Mouse (Mus musculus) lung, embryonic 15.5 days (tissue): Measurements from ENCODE around the gene Asgr2. TPM values are rescaled to one million over a fixed set of nuclear protein-coding genes. Genes with fewer than 3 reads are reported as not detected.

Experiments used
- ATAC-seq: fragments of 200-750 bp; cut with Nextera tagmentation; 2 replicates; pipeline ENCODE4 v1.8.0; 2017; ENCODE audit warnings: moderate number of reproducible peaks, borderline replicate concordance; ENCODE audit not compliant: low FRiP score, low TSS enrichment; ENCODE audit errors: extremely low read depth
- H3K27ac ChIP-seq: fragments of 300-500 bp; sonication (generic); 2 replicates; pipeline ENCODE4 v1.5.1; 2015; ENCODE audit warnings: moderate library complexity, mild to moderate bottlenecking, inconsistent platforms
- H3K27me3 ChIP-seq: fragments of 300-500 bp; sonication (generic); 2 replicates; pipeline ENCODE4 v1.6.1; 2015; ENCODE audit warnings: inconsistent platforms
- H3K36me3 ChIP-seq: fragments of 300-500 bp; sonication (generic); 2 replicates; pipeline ENCODE4 v1.6.1; 2015; ENCODE audit warnings: inconsistent platforms
- H3K4me1 ChIP-seq: fragments of 300-500 bp; sonication (generic); 2 replicates; pipeline ENCODE4 v1.6.1; 2015; ENCODE audit warnings: inconsistent platforms
- H3K4me2 ChIP-seq: fragments of 300-500 bp; sonication (generic); 2 replicates; pipeline ENCODE4 v1.6.1; 2015; ENCODE audit warnings: inconsistent platforms, mild to moderate bottlenecking, moderate library complexity
- H3K4me3 ChIP-seq: fragments of 300-500 bp; sonication (generic); 2 replicates; pipeline ENCODE4 v1.5.1; 2015; ENCODE audit warnings: mild to moderate bottlenecking, inconsistent platforms
- H3K9ac ChIP-seq: fragments of 300-500 bp; sonication (generic); 2 replicates; pipeline ENCODE4 v1.6.1; 2015; ENCODE audit warnings: inconsistent platforms
- H3K9me3 ChIP-seq: fragments of 300-500 bp; sonication (generic); 2 replicates; pipeline ENCODE4 v1.6.1; 2016; ENCODE audit warnings: inconsistent platforms
- WGBS: fragments of 180-500 bp; shearing (Covaris S2); methylation state at CpG from one replicate; pipeline ENCODE4 v1.1.7; 2015; 5-methylcytosine and 5-hydroxymethylcytosine counted together
- polyA plus RNA-seq: library from polyadenylated mRNA; unstranded; fragments of >200 nt; fragmentation: Nextera tagmentation; extraction: Ambion mirVana; gene quantifications from 2 replicates; pipeline ENCODE4 v1.2.1, GENCODE M21; 2015

The Asgr2 gene
- polyA plus RNA-seq = 0.19 and 0.47 TPM in 2 replicates

DNA sequence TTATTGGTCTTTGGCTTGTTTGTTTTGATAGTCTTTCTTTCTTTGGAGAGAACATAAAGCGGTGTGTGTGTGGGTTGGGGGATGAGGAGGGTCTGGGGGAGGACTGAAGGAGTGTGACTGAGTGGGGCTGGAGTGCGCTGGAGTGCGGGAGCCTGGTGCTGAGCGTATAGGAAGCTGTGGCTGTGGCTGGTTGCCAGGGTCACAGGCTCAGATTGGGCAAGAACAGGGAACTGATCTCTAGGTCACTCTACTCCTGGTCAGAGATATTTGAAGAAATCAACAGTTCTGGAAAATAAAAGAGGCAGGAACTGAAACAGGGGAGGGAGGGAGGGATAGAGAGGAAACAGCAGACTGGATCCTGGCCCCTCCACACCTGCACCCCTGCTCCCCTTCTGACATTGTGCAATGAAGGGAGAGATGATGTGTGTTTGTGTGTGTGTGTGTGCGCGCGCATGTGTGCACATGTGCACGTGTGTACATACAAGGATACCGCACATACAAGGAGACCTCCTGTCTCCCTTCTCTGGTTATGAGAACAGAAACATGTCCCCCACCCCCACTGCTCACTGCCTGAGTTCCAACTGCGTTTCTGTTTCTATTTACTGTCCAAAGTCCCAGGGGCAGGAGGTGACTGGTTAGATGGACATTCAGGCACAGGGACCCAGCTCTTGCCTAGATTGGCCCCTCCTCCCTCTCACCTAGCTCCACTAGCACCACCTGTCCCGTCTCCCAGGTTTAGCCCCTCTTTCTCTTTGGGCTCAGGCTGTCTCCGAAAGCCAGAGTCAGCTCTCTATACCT is at the start of gene Asgr2:
TSS of gene Asgr2 (plus strand) at position 659 of the 798 bp plus-strand sequence.
- no peak for ATAC-seq
- Histone ChIP-seq H3K27me3 (no peaks in the 10 kb centered on the region), H3K4me1 (no peaks in the 10 kb centered on the region), H3K4me2 (no peak within 1 kb of the TSS), H3K9me3 (no peaks in the 10 kb centered on the region), H3K36me3 (no peaks in the 10 kb centered on the region), H3K27ac (no peak within 1 kb of the TSS), H3K9ac (no peak within 1 kb of the TSS), H3K4me3 (no peak within 1 kb of the TSS)
- 61% methylated on average over 12 of the region's 12 CpGs for WGBS

- Histone ChIP-seq H3K4me1 (no peaks in the 10 kb centered on the region), H3K4me3 (no peak overlapping the region), H3K4me2 (no peak overlapping the region), H3K36me3 (peaks cover 31% of the 10 kb centered on the region), H3K27me3 (no peaks in the 10 kb centered on the region), H3K27ac (no peak overlapping the region), H3K9me3 (no peaks in the 10 kb centered on the region), H3K9ac (no peak overlapping the region)
- no peak for ATAC-seq
- 84% methylated on average over 7 of the region's 7 CpGs for WGBS
Measured at GRCm38 (mm10) chr11:70043665-70044064, 48.8 kb upstream of the Asgr2 start.

DNA sequence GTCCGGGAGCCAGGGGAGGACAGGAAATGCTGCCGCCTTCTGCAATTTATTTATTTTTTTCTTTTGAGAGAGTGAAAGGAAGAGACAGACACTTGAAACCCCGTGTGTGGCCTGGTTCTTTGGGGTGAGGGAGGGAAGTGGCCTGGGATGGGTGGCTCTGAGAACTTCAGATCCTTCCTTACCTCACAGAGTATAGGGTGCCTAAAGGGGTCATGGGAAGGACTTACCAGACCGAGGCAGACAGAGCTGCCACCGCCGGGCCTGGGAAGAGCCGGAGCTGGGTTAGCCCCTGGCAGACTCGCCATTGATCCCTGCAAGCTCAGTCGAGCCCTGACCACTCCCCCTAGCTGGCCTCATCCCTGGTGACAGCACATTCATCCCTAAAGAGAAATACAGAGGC is 47.0 kb upstream of the Asgr2 start:
- Histone ChIP-seq H3K27me3 (no peaks in the 10 kb centered on the region), H3K27ac (no peak overlapping the region), H3K9me3 (no peaks in the 10 kb centered on the region), H3K9ac (no peak overlapping the region), H3K4me1 (no peaks in the 10 kb centered on the region), H3K36me3 (peaks cover 27% of the 10 kb centered on the region), H3K4me2 (no peak overlapping the region), H3K4me3 (no peak overlapping the region)
- WGBS = 32% methylated on average over 9 of the region's 9 CpGs
- peak; percentile 48; the same call in 1 of the 2 replicates for ATAC-seq

GRCm38 (mm10) chr11:70049366-70049765 is 43.1 kb upstream of the Asgr2 start:
- no peak overlapping the region for H3K4me2 ChIP-seq
- no peak for ATAC-seq
- H3K27ac ChIP-seq = no peak overlapping the region
- WGBS = 47% methylated on average over 6 of the region's 6 CpGs
- peaks cover 4% of the 10 kb centered on the region; the same call in 1 of the 2 replicates for H3K36me3 ChIP-seq
- H3K4me1 ChIP-seq = no peaks in the 10 kb centered on the region
- no peaks in the 10 kb centered on the region for H3K9me3 ChIP-seq
- H3K9ac ChIP-seq = no peak overlapping the region
- H3K27me3 ChIP-seq = no peaks in the 10 kb centered on the region
- H3K4me3 ChIP-seq = no peak overlapping the region

- no peaks in the 10 kb centered on the region for H3K9me3 ChIP-seq
- no peak for ATAC-seq
- H3K4me1 ChIP-seq = no peaks in the 10 kb centered on the region
- no peaks in the 10 kb centered on the region for H3K36me3 ChIP-seq
- H3K27ac ChIP-seq = no peak overlapping the region
- no peak overlapping the region for H3K9ac ChIP-seq
- H3K4me3 ChIP-seq = no peak overlapping the region
- WGBS = 47% methylated on average over 10 of the region's 10 CpGs
- peaks cover under 1% of the 10 kb centered on the region; the same call in 1 of the 2 replicates for H3K27me3 ChIP-seq
- H3K4me2 ChIP-seq = no peak overlapping the region
Measured at GRCm38 (mm10) chr11:70049816-70050215, 42.6 kb upstream of the Asgr2 start.

DNA sequence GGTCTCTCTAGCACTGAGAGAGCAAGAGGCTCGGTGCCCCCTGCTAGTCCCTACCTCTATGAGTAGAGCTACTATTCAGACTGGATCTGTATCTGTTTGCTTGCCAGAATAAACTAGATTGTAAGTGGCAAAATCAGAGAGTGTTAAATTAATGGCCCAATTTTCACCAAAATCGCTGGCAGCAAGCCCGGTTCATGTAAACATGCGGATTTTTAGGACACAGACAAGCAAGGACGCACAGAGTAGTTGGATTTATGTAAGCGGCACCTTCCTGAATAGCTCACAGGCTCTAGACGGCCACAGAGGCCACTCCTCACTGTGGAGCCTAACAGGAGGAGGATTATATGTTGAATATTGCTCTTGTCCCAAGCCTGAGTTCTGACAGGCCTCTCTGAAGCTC is 39.3 kb upstream of the Asgr2 start:
- 46% methylated on average over 7 of the region's 7 CpGs for WGBS
- peaks cover 3% of the 10 kb centered on the region; the same call in 1 of the 2 replicates for H3K4me1 ChIP-seq
- H3K4me2 ChIP-seq = no peak overlapping the region
- H3K27ac ChIP-seq = no peak overlapping the region
- H3K9ac ChIP-seq = no peak overlapping the region
- no peak overlapping the region for H3K4me3 ChIP-seq
- no peaks in the 10 kb centered on the region for H3K36me3 ChIP-seq
- ATAC-seq = no peak
- H3K27me3 ChIP-seq = peaks cover 4% of the 10 kb centered on the region; the same call in 1 of the 2 replicates
- no peaks in the 10 kb centered on the region for H3K9me3 ChIP-seq

GRCm38 (mm10) chr11:70053898-70054570 is 38.4 kb upstream of the Asgr2 start, which contains the start of gene Asgr1:
Asgr1 (plus strand) TSS chr11:70054085.
- peaks cover 3% of the 10 kb centered on the region; the same call in 1 of the 2 replicates for H3K4me1 ChIP-seq
- H3K27ac ChIP-seq = no peak within 1 kb of the TSS
- H3K27me3 ChIP-seq = peaks cover 4% of the 10 kb centered on the region; the same call in 1 of the 2 replicates
- no peak for ATAC-seq
- H3K9me3 ChIP-seq = no peaks in the 10 kb centered on the region
- H3K4me3 ChIP-seq = no peak within 1 kb of the TSS
- H3K9ac ChIP-seq = no peak within 1 kb of the TSS
- no peaks in the 10 kb centered on the region for H3K36me3 ChIP-seq
- no peak within 1 kb of the TSS for H3K4me2 ChIP-seq
- WGBS = 76% methylated on average over 10 of the region's 10 CpGs

GRCm38 (mm10) chr11:70055618-70056214 is 36.7 kb upstream of the Asgr2 start:
- ATAC-seq = peak; percentile 25; the same call in 1 of the 2 replicates
- Histone ChIP-seq H3K27me3 (peaks cover 4% of the 10 kb centered on the region; the same call in 1 of the 2 replicates), H3K27ac (no peak overlapping the region), H3K4me1 (peaks cover 3% of the 10 kb centered on the region; the same call in 1 of the 2 replicates), H3K36me3 (no peaks in the 10 kb centered on the region), H3K9me3 (no peaks in the 10 kb centered on the region), H3K4me3 (no peak overlapping the region), H3K9ac (no peak overlapping the region), H3K4me2 (peak overlapping the region; percentile 34)
- WGBS = 22% methylated on average over 18 of the region's 18 CpGs

GRCm38 (mm10) chr11:70057805-70058204 is 34.6 kb upstream of the Asgr2 start:
- 75% methylated on average over 9 of the region's 9 CpGs for WGBS
- H3K27me3 ChIP-seq = peaks cover 4% of the 10 kb centered on the region; the same call in 1 of the 2 replicates
- no peaks in the 10 kb centered on the region for H3K9me3 ChIP-seq
- H3K4me1 ChIP-seq = peaks cover 3% of the 10 kb centered on the region; the same call in 1 of the 2 replicates
- no peak overlapping the region for H3K27ac ChIP-seq
- no peaks in the 10 kb centered on the region for H3K36me3 ChIP-seq
- H3K4me3 ChIP-seq = no peak overlapping the region
- ATAC-seq = no peak
- no peak overlapping the region for H3K4me2 ChIP-seq
- H3K9ac ChIP-seq = no peak overlapping the region

DNA sequence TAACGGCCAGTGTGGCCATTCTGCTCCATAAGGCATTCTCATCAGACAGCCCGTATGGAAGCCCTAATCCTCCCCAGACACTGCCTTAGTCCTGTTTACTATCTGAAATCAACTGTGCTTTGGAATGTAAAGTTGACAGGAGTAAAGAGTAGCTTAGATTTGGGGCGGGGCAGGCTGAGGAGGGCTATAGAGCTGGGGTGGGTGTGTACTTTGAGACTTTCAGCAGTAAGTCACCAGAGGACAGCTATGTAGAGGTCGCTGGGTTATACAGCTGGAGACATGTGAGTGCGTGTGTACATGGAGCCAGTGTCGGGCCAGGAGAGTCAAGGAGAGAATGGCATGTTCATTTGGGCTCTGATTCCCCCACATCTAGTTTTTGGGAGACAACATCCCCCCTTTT is 32.5 kb upstream of the Asgr2 start:
- H3K9me3 ChIP-seq = no peaks in the 10 kb centered on the region
- H3K27ac ChIP-seq = no peak overlapping the region
- no peak overlapping the region for H3K4me2 ChIP-seq
- no peak for ATAC-seq
- no peak overlapping the region for H3K4me3 ChIP-seq
- peaks cover 3% of the 10 kb centered on the region; the same call in 1 of the 2 replicates for H3K4me1 ChIP-seq
- 32% methylated on average over 6 of the region's 6 CpGs for WGBS
- no peak overlapping the region for H3K9ac ChIP-seq
- peaks cover 3% of the 10 kb centered on the region; the same call in 1 of the 2 replicates for H3K27me3 ChIP-seq
- no peaks in the 10 kb centered on the region for H3K36me3 ChIP-seq

- no peak overlapping the region for H3K4me3 ChIP-seq
- H3K4me2 ChIP-seq = no peak overlapping the region
- no peaks in the 10 kb centered on the region for H3K27me3 ChIP-seq
- H3K9ac ChIP-seq = no peak overlapping the region
- no peak overlapping the region for H3K27ac ChIP-seq
- H3K36me3 ChIP-seq = no peaks in the 10 kb centered on the region
- no peaks in the 10 kb centered on the region for H3K4me1 ChIP-seq
- 68% methylated on average over 3 of the region's 3 CpGs for WGBS
- H3K9me3 ChIP-seq = no peaks in the 10 kb centered on the region
- ATAC-seq = no peak
Measured at GRCm38 (mm10) chr11:70063053-70063452, 29.4 kb upstream of the Asgr2 start.
